Mouse (Mus musculus) ES-E14 (cell line): Measurements from ENCODE around the gene Grm4.

ENCODE experiments used
- CHD2 ChIP-seq: IDR thresholded peaks from 2 replicates; pipeline ENCODE4 v1.6.1; 2014; ENCODE audit warnings: mild to moderate bottlenecking, low read depth, low read length, inconsistent platforms
- HCFC1 ChIP-seq: IDR thresholded peaks from 2 replicates; pipeline ENCODE4 v1.6.1; 2012; ENCODE audit warnings: low read length, inconsistent platforms, borderline replicate concordance; ENCODE audit not compliant: insufficient read depth
- ZC3H11A ChIP-seq: IDR thresholded peaks from 2 replicates; pipeline ENCODE4 v1.6.1; 2012; ENCODE audit warnings: low read depth, mild to moderate bottlenecking, inconsistent platforms, low read length, borderline replicate concordance
- ZNF384 ChIP-seq: IDR thresholded peaks from 2 replicates; pipeline ENCODE4 v1.6.1; 2012; ENCODE audit warnings: low read depth, low read length, inconsistent platforms

DNA sequence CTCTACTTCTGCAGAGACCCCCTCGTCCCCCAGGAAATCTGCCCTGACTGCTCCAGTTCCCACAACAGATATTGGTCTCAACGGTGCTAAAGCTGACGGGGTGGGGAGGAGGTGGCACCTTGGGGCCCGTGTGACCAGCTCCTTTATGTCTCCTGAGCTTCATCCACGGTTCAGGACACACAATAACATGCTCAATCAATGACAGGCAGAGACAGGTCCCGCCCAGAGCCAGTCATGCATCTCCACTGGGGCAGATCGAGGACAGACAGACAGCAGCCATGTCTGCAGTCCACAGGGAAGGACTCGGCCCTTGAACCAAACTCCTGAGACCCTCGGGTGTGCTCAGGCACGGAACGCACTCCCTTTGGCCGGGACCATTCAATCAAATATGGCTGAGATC lies 13.2 kb downstream of the Grm4 start:
- TF ChIP-seq HCFC1 (no peak), ZNF384 (no peak), ZC3H11A (no peak), CHD2 (no peak)
